Mouse (Mus musculus) cerebellum, adult 2 months (tissue): ENCODE measurements at regions not wholly inside any gene's neighbourhood (a gene's known extent, or its start where the extent isn't known, plus 50 kb on each side); places are given as distances from the start of the nearest gene placed in this dataset.

Source experiments
- DNase-seq, 2 experiments: peaks; one replicate each; pipeline ENCODE4 v3.0.0; 2021
- H3K27ac ChIP-seq: fragments of 200-500 bp; 2 replicates; pipeline ENCODE4 v1.5.1; 2012; ENCODE audit warnings: low read length, control low read depth, inconsistent platforms; ENCODE audit not compliant: insufficient read depth
- H3K27me3 ChIP-seq: fragments of 200-500 bp; 2 replicates; pipeline ENCODE4 v1.6.1; 2012; ENCODE audit warnings: inconsistent platforms, mild to moderate bottlenecking, low read length, moderate library complexity; ENCODE audit not compliant: control insufficient read depth, insufficient read depth
- H3K4me1 ChIP-seq: fragments of 200-500 bp; 2 replicates; pipeline ENCODE4 v1.6.1; 2011; ENCODE audit warnings: low read length; ENCODE audit not compliant: control insufficient read depth, insufficient read depth
- H3K4me3 ChIP-seq: fragments of 200-500 bp; replicated peaks from 2 replicates; pipeline ENCODE3; 2011; ENCODE audit warnings: mild to moderate bottlenecking, low read depth, low read length, control low read depth; ENCODE audit not compliant: insufficient read depth
- CTCF ChIP-seq: fragments of 200-500 bp; IDR thresholded peaks from 2 replicates; pipeline ENCODE4 v1.5.1; 2011; ENCODE audit warnings: low read depth, mild to moderate bottlenecking, control low read depth, low read length, moderate library complexity, borderline replicate concordance; ENCODE audit not compliant: insufficient read depth
- POLR2A ChIP-seq: fragments of 200-500 bp; IDR thresholded peaks from 2 replicates; pipeline ENCODE4 v1.6.1; 2011; ENCODE audit warnings: low read length, control low read depth, borderline replicate concordance; ENCODE audit not compliant: insufficient read depth
- WGBS: fragments of 180-500 bp; shearing (Covaris S2); methylation state at CpG from one replicate; pipeline ENCODE4 v1.1.7; 2018; 5-methylcytosine and 5-hydroxymethylcytosine counted together

DNA sequence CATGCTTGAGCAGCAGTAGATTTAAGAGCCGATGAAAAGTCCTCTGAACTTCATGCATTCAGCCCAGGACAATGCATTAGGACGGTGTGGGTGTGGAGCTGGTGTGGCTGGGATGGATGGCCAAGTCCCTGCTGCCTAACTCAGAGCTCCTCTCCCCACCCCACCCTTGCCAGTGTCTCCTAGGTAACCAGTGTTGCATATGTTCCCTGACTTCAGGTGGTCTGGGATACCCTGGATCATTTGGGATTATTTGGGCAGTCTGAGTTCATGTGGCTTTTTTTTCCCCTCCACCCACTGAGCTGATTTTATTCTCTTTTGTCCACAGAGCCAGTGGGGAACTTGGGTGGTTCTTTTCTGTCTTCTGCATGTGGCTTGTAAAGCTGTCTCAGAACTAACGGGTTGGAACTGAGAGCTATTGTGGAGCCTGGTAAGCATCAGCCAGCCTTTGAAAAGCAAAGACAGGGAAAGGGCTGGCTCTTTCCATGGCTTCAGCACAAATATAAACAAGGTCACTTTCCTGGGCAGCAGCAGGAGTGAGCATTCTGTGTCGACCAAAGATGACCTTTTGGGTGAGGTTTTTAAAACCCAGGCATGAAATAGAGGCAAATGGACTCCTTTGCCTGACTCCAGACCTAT lies 205.1 kb upstream of the Bmp2 start:
- DNase-seq, result no peak
- TF ChIP-seq CTCF (no peak), POLR2A (no peak)
- no peak overlapping the region for H3K27ac ChIP-seq
- no peaks in the 10 kb centered on the region for H3K4me1 ChIP-seq
- no peaks in the 10 kb centered on the region for H3K27me3 ChIP-seq
- no peak overlapping the region for H3K4me3 ChIP-seq
- 8% methylated on average over 4 of the region's 4 CpGs for WGBS

DNA sequence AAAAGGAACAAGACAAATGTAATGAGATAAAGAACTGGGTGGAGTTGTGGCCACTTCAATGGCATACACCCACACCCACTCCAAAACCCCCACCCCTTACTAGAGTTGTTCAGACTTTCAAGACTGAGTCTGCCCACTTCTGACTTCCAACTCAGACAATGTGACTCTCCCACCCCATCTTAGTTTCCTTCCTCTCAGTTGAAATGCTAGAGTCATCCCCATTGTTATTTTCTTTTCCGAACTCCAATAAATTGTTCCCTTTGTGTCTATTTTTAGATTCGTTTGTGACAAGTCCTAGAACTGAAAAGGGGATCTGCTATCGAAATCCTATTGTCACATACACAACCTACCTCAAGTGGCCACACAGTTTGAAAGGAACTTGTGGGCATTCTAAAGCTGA lies 200.7 kb upstream of the Bmp2 start:
- Histone ChIP-seq H3K4me1 (no peaks in the 10 kb centered on the region), H3K27ac (no peak overlapping the region), H3K4me3 (no peak overlapping the region), H3K27me3 (no peaks in the 10 kb centered on the region)
- TF ChIP-seq POLR2A (no peak), CTCF (no peak)
- 70% methylated on average over 3 of the region's 3 CpGs for WGBS
- no peak for DNase-seq

DNA sequence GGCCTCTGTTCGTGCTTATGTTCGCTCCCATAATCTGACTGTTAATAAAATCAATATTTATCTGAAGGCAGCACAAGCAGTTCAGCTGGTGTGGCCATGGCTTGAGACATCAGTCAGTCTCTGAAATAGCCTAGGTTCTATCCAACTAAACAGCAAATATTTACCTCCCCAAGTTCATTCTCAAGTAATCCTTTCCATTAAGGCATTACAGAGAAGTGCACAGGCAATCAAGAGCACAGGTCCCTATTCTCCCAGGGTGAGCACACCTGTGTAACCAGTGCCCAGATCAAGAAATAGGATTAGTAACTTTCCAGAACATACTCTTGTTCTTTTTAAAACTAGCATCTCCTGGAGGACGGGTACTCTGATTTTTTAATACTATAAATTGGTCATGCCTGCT lies 199.2 kb upstream of the Bmp2 start:
- no peak for TF ChIP-seq CTCF
- no peak for TF ChIP-seq POLR2A
- WGBS, result 88% methylated on average over 3 of the region's 3 CpGs
- Histone ChIP-seq H3K27me3 (no peaks in the 10 kb centered on the region), H3K27ac (no peak overlapping the region), H3K4me1 (no peaks in the 10 kb centered on the region), H3K4me3 (no peak overlapping the region)
- DNase-seq, result no peak

DNA sequence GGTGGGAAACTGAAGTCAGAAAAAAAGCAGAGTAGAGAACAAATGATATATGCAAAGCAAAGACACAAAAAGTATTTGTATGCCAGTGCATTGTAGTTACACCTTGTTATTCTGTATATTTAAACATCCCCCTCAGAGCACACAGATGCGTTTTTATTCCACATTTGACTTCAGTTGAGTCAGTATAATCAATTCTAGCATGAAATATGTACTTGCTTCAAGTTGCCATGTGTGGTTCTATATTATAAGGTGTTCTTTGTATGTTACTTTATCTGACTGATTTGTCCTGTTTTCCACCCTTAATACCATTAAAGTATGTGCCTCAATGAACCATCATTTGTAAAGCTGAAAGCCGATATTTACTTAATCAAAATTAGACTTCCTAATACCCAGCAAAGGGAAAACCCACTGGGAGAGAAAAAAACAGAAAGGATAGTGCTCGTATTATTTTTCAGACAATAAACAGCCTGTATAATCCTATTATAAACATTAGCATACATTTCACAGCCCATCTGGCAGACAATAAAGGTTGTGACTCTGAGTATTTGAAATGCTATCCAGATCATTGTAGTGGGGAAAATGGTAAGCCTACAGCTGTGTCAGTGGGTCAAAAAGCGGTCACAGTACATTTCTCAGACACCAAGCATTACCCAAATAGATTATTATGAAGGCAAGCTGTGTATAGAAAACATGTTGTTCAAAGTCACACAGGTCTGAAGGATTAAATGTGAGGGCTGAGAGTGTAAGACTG lies 189.1 kb upstream of the Bmp2 start:
- Histone ChIP-seq H3K27me3 (no peaks in the 10 kb centered on the region), H3K4me1 (no peaks in the 10 kb centered on the region), H3K4me3 (no peak overlapping the region), H3K27ac (no peak overlapping the region)
- no peak for DNase-seq
- 20% methylated on average over 4 of the region's 4 CpGs for WGBS
- TF ChIP-seq CTCF (no peak), POLR2A (no peak)

DNA sequence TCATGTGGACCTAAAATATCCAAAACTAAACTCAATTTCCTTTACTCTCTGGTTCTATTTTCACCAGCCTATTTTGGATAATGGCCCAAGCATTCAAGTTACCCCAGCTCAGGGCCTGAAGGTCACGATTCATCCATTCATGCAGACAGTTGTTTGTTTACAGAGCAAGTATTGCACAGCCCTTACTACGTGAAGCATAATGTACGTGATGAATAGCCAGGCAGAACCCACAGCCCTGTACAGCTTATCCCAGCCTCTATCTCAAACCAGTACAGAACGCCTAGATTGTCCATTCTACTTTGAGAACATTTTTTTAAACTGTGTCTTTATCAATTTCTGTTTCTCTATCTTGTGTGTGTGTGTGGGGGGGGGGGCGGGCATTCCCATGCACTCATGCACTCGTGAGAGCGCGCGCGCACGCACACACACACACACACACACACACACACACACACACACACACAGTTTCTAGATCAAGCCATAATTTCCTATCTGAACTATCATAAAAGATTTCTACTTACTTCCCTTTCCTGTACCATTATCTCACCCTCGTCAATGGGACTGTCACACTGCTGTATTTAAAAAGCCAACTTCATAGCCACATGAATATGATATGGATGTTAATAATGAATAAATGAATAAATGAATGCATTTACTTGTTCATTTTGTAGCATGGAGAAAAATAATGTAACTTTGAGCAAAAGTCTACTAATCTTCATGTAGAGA lies 180.3 kb upstream of the Bmp2 start:
- Histone ChIP-seq H3K4me3 (no peak overlapping the region), H3K27me3 (no peaks in the 10 kb centered on the region), H3K4me1 (no peaks in the 10 kb centered on the region), H3K27ac (no peak overlapping the region)
- 90% methylated on average over 12 of the region's 12 CpGs for WGBS
- no peak for DNase-seq
- TF ChIP-seq CTCF, result no peak
- TF ChIP-seq POLR2A, result no peak

DNA sequence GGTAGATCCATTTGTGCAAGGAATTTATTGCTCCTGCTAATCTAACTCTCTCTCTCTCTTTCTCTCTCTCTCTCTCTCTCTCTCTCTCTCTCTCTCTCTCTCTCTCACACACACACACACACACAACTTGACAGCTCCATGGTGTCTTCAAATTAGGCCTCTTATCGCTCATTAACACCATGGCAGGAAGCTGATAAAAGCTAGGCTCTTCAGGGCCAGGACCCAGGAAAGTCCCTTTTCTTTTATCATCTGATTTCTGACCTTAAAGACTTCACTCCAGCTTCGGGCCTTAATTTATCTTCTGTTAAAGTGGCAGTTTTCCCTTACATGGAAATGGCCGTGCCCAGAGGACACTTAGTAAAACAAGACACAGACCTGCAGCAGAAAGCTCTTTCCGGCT lies 178.4 kb upstream of the Bmp2 start:
- H3K4me1 ChIP-seq, result no peaks in the 10 kb centered on the region
- TF ChIP-seq POLR2A (no peak), CTCF (no peak)
- WGBS, result 78% methylated on average over 4 of the region's 4 CpGs
- no peak for DNase-seq
- no peak overlapping the region for H3K27ac ChIP-seq
- H3K4me3 ChIP-seq, result no peak overlapping the region
- H3K27me3 ChIP-seq, result no peaks in the 10 kb centered on the region

DNA sequence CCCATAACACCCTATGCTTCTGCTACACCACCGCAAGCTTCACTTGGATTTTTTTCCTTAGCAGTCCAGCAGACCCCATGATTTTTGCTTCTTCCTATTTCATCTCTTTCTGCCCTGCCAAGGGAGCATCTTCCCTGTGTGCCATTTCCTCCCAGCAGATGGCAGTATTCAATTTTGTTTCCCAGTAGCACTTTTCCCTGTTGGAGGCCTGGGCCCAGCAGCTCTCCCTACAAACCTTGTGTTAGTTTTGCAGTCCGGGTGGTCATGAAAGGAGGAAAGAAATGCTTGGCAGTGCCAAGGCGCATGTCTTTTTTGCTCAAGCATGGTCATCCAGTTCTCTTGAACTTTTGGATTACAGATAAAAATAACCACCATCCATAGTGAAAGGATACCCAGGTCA lies 170.9 kb upstream of the Bmp2 start:
- Histone ChIP-seq H3K4me3 (no peak overlapping the region), H3K27me3 (no peaks in the 10 kb centered on the region), H3K4me1 (no peaks in the 10 kb centered on the region), H3K27ac (no peak overlapping the region)
- WGBS, result 73% methylated on average over 3 of the region's 3 CpGs
- DNase-seq, result no peak
- TF ChIP-seq POLR2A (no peak), CTCF (0 out of 2 replicates have a peak, but pooled peaks have one; percentile 16)
